ENCODE assay signal across 8 mouse cellular contexts in genomic region chr17:64601751-64602578, GRCm38 (mm10). TPM values are rescaled to one million over a fixed set of nuclear protein-coding genes. Genes with fewer than 3 reads are reported as not detected.
DNase-seq lines count a peak whose midpoint lies in the region; ATAC-seq and TF ChIP-seq lines count a peak whose summit lies in the region.

No protein-coding gene starts in this region.

- H3K27me3 ChIP-seq in ES-Bruce4 (ENCODE audit: control insufficient read depth, insufficient read depth, low read length, poor library complexity, severe bottlenecking): no peaks in the 10 kb centered on the region
- no peaks in the 10 kb centered on the region for H3K27me3 ChIP-seq in heart, embryonic 14.5 days (ENCODE audit: control insufficient read depth, insufficient read depth, low read length)
- H3K27me3 ChIP-seq in kidney, postnatal 0 days (ENCODE audit: insufficient read depth, low read length): no peaks in the 10 kb centered on the region
- H3K27me3 ChIP-seq in lung, embryonic 14.5 days (ENCODE audit: insufficient read depth, low read length): no peaks in the 10 kb centered on the region

- 0 out of 2 replicates have a peak, but pooled peaks have one; percentile 18 for ATAC-seq in erythroblast, adult 5-6 weeks (replicated peaks; ENCODE audit: low FRiP score, poor library complexity, severe bottlenecking)
- ATAC-seq in heart, embryonic 14.5 days (ENCODE audit: insufficient number of reproducible peaks, insufficient read depth, low FRiP score, low read depth): no peak
- ATAC-seq in kidney, postnatal 0 days (replicated peaks; ENCODE audit: low FRiP score, low read depth): peak; percentile 5; the same call in 1 of the 2 replicates
- ATAC-seq in lung, embryonic 14.5 days (ENCODE audit: insufficient read depth): peak; percentile 31; the same call in 1 of the 2 replicates

- no peaks in the 10 kb centered on the region for H3K4me1 ChIP-seq in ES-Bruce4 (ENCODE audit: control insufficient read depth, insufficient read depth, low read length)
- peaks cover 19% of the 10 kb centered on the region for H3K4me1 ChIP-seq in bone marrow macrophage, adult 2 months (ENCODE audit: control insufficient read depth, insufficient read depth, low read length)
- H3K4me1 ChIP-seq in heart, embryonic 14.5 days (ENCODE audit: control insufficient read depth in 2 of 2, insufficient read depth in 2 of 2, low read length in 2 of 2): peaks cover 6 to 19% of the 10 kb centered on the region in 2 experiments; a peak in 2 of 4 replicates
- peaks cover 13% of the 10 kb centered on the region for H3K4me1 ChIP-seq in kidney, postnatal 0 days (replicated peaks; ENCODE audit: insufficient read depth, low read length)
- H3K4me1 ChIP-seq in lung, embryonic 14.5 days (ENCODE audit: insufficient read depth): peaks cover 18% of the 10 kb centered on the region
- H3K4me1 ChIP-seq in olfactory bulb, adult 2 months (ENCODE audit: control insufficient read depth, insufficient read depth, low read length): peaks cover 7% of the 10 kb centered on the region

- TF ChIP-seq EP300 in ES-Bruce4 (IDR thresholded peaks at IDR 0.05; ENCODE audit: insufficient read depth, low read depth, low read length): no peak

- DNase-seq in kidney, postnatal 0 days (ENCODE audit: low spot score): peak; percentile 91
- peak; percentile 86 for DNase-seq in lung, embryonic 14.5 days
- DNase-seq in thymus, postnatal 10 days (ENCODE audit: low spot score in 2 of 2): peak; percentile 53 to 65

- H3K27ac ChIP-seq in ES-Bruce4 (ENCODE audit: insufficient read depth, low read length): no peak overlapping the region
- 0 out of 2 replicates have a peak overlapping the region, but pooled peaks have one; percentile 72 for H3K27ac ChIP-seq in bone marrow macrophage, adult 2 months (ENCODE audit: insufficient read depth, low read depth, low read length)
- peak overlapping the region; percentile 53 to 91; a peak in 3 of 4 replicates for H3K27ac ChIP-seq in heart, embryonic 14.5 days (replicated peaks in 1 of 2; ENCODE audit: control insufficient read depth in 1 of 2, insufficient read depth in 1 of 2, low read depth in 2 of 2, low read length in 2 of 2)
- peak overlapping the region; percentile 96 for H3K27ac ChIP-seq in kidney, postnatal 0 days
- peak overlapping the region; percentile 96; the same call in 1 of the 2 replicates for H3K27ac ChIP-seq in lung, embryonic 14.5 days (ENCODE audit: low read depth)
- H3K27ac ChIP-seq in olfactory bulb, adult 2 months (ENCODE audit: insufficient read depth, low read depth, low read length): no peak overlapping the region

- no peak for TF ChIP-seq POLR2A in ES-Bruce4 (IDR thresholded peaks at IDR 0.05; ENCODE audit: insufficient read depth, low read length)
- no peak for TF ChIP-seq POLR2A in bone marrow macrophage, adult 2 months (IDR thresholded peaks at IDR 0.05; ENCODE audit: borderline replicate concordance, low read depth, low read length)
- no peak for TF ChIP-seq POLR2A in olfactory bulb, adult 2 months (IDR thresholded peaks at IDR 0.05; ENCODE audit: insufficient read depth, low read depth, low read length)

- H3K9me3 ChIP-seq in ES-Bruce4 (replicated peaks; ENCODE audit: control insufficient read depth, insufficient read depth, low read length, poor library complexity, severe bottlenecking): no peaks in the 10 kb centered on the region
- H3K9me3 ChIP-seq in heart, embryonic 14.5 days (ENCODE audit: control insufficient read depth, low read length): no peaks in the 10 kb centered on the region
- H3K9me3 ChIP-seq in kidney, postnatal 0 days (replicated peaks; ENCODE audit: low read length): no peaks in the 10 kb centered on the region
- no peaks in the 10 kb centered on the region for H3K9me3 ChIP-seq in lung, embryonic 14.5 days (ENCODE audit: low read depth, low read length)

- H3K36me3 ChIP-seq in ES-Bruce4 (ENCODE audit: control insufficient read depth, insufficient read depth, low read length, poor library complexity, severe bottlenecking): no peaks in the 10 kb centered on the region
- H3K36me3 ChIP-seq in heart, embryonic 14.5 days (ENCODE audit: control insufficient read depth, insufficient read depth, low read length): no peaks in the 10 kb centered on the region
- H3K36me3 ChIP-seq in kidney, postnatal 0 days (ENCODE audit: insufficient read depth, low read length): no peaks in the 10 kb centered on the region
- H3K36me3 ChIP-seq in lung, embryonic 14.5 days (ENCODE audit: insufficient read depth): no peaks in the 10 kb centered on the region

- H3K4me2 ChIP-seq in heart, embryonic 14.5 days (ENCODE audit: low read length): peak overlapping the region; percentile 87
- peak overlapping the region; percentile 76 for H3K4me2 ChIP-seq in kidney, postnatal 0 days (ENCODE audit: low read length)
- peak overlapping the region; percentile 97 for H3K4me2 ChIP-seq in lung, embryonic 14.5 days

- H3K9ac ChIP-seq in ES-Bruce4 (ENCODE audit: low read depth, poor library complexity, severe bottlenecking): peak overlapping the region; percentile 94
- H3K9ac ChIP-seq in heart, embryonic 14.5 days (ENCODE audit: low read length): peak overlapping the region; percentile 93
- peak overlapping the region; percentile 96 for H3K9ac ChIP-seq in kidney, postnatal 0 days (ENCODE audit: low read depth, low read length)
- peak overlapping the region; percentile 91 for H3K9ac ChIP-seq in lung, embryonic 14.5 days

- peak; percentile 44 for TF ChIP-seq CTCF in ES-Bruce4 (IDR thresholded peaks at IDR 0.05; ENCODE audit: low read depth, low read length)
- peak; percentile 39; the same call in 1 of the 2 replicates for TF ChIP-seq CTCF in bone marrow macrophage, adult 2 months (IDR thresholded peaks at IDR 0.05; ENCODE audit: low read depth, low read length)
- TF ChIP-seq CTCF in kidney, postnatal 0 days (IDR thresholded peaks at IDR 0.05; ENCODE audit: low read depth): peak; percentile 61
- TF ChIP-seq CTCF in lung, embryonic 14.5 days (IDR thresholded peaks at IDR 0.05; ENCODE audit: low read depth): peak; percentile 55
- TF ChIP-seq CTCF in olfactory bulb, adult 2 months (IDR thresholded peaks at IDR 0.05; ENCODE audit: insufficient read depth, low read depth, low read length): no peak

- WGBS in heart, embryonic 14.5 days: 1% methylated on average over 44 of the region's 44 CpGs
- WGBS in kidney, postnatal 0 days: under 1% methylated on average over 44 of the region's 44 CpGs
- under 1% methylated on average over 44 of the region's 44 CpGs for WGBS in lung, embryonic 14.5 days
- 2% methylated on average over 44 of the region's 44 CpGs for whole genome bisulfite sequencing in olfactory bulb, adult 2 months

- H3K4me3 ChIP-seq in ES-Bruce4 (ENCODE audit: low read depth, low read length): peak overlapping the region; percentile 99
- H3K4me3 ChIP-seq in bone marrow macrophage, adult 2 months (ENCODE audit: insufficient read depth, low read length): peak overlapping the region; percentile 79
- peak overlapping the region; percentile 65 to 88 for H3K4me3 ChIP-seq in heart, embryonic 14.5 days (ENCODE audit: control insufficient read depth in 1 of 2, insufficient read depth in 1 of 2, low read depth in 1 of 2, low read length in 2 of 2)
- H3K4me3 ChIP-seq in kidney, postnatal 0 days (replicated peaks; ENCODE audit: low read depth, low read length): peak overlapping the region; percentile 97
- H3K4me3 ChIP-seq in lung, embryonic 14.5 days (ENCODE audit: low read depth, low read length): peak overlapping the region; percentile 87
- H3K4me3 ChIP-seq in olfactory bulb, adult 2 months (ENCODE audit: insufficient read depth, low read depth, low read length): peak overlapping the region; percentile 87

RNA-seq across cellular contexts. Expression of gene Man2a1, which starts 1.4 kb away (rescaled TPM):
- polyA plus RNA-seq in ES-Bruce4 (2011; ENCODE audit: insufficient read depth, insufficient read length, low read depth, missing spikeins): 53.4 and 53.8 TPM in 2 replicates
- 37.2 and 42.3 TPM in 2 replicates for polyA plus RNA-seq in bone marrow macrophage, adult 2 months (2012; ENCODE audit: insufficient read depth, insufficient read length, missing spikeins)
- 17.3 and 30.9 TPM in 2 replicates for total RNA-seq in erythroblast, adult 5-6 weeks (2015; ENCODE audit: low replicate concordance)
- total RNA-seq in erythroblast, adult 5-6 weeks (2017; ENCODE audit: low replicate concordance): 13.9 and 15.2 TPM in 2 replicates
- polyA plus RNA-seq in heart, embryonic 14.5 days (2014; fragmentation: Nextera tagmentation; extraction: Ambion mirVana): 3.7 and 5.7 TPM in 2 replicates
- polyA plus RNA-seq in kidney, postnatal 0 days (2015; fragmentation: Nextera tagmentation; extraction: Ambion mirVana): 9.5 and 9.9 TPM in 2 replicates
- 9.0 and 10.3 TPM in 2 replicates for polyA plus RNA-seq in lung, embryonic 14.5 days (2014; fragmentation: Nextera tagmentation; extraction: Ambion mirVana)
- polyA plus RNA-seq in olfactory bulb, adult 2 months (2012; ENCODE audit: insufficient read depth, insufficient read length, low replicate concordance, missing spikeins): not detected in 2 replicates

Comparison
In these comparisons a context has a peak if more than half of its experiments do, and no peak if none do; other contexts are left out.
1. H3K27ac ChIP-seq: peak in bone marrow macrophage, adult 2 months (single experiment), heart, embryonic 14.5 days (2 of 2), kidney, postnatal 0 days (single experiment) and lung, embryonic 14.5 days (single experiment); none in ES-Bruce4 (single experiment) and olfactory bulb, adult 2 months (single experiment).
2. Peak in every context shown above with its lines, with median percentiles within 50 percentile points of each other: H3K4me3 ChIP-seq, H3K9ac ChIP-seq, H3K4me2 ChIP-seq and DNase-seq.